Mouse (Mus musculus) MEL (cell line): Measurements from ENCODE around the gene Zfp131. TPM values are rescaled to one million over a fixed set of nuclear protein-coding genes. Genes with fewer than 3 reads are reported as not detected.
"Not testable (repeated sequence)": the region's sequence is repeated elsewhere in the genome, so short reads cannot be mapped to it uniquely, and the experiment has no call there.

Source experiments
- DNase-seq: peaks from one replicate; pipeline ENCODE4 v3.0.0; 2011; ENCODE audit warnings: low read depth, low spot score
- H3K27ac ChIP-seq: 2 replicates; pipeline ENCODE4 v1.5.1; 2012; ENCODE audit warnings: low read depth, mild to moderate bottlenecking, control low read depth, low read length, moderate library complexity; ENCODE audit not compliant: control insufficient read depth
- H3K27me3 ChIP-seq, 2 experiments: fragments of 150-350 bp in 1 of 2; sonication (generic) in 1 of 2; 2 replicates each; pipeline ENCODE4 v1.6.1; 2012; ENCODE audit warnings: low read length in 2 of 2, mild to moderate bottlenecking in 2 of 2, improper control_type of control experiment in 1 of 2, moderate library complexity in 1 of 2; ENCODE audit not compliant: insufficient read depth in 2 of 2, control insufficient read depth in 1 of 2
- H3K36me3 ChIP-seq, 2 experiments: 2 replicates each; pipeline ENCODE4 v1.6.1; 2012 to 2014; ENCODE audit warnings: low read length in 2 of 2, improper control_type of control experiment in 1 of 2, inconsistent platforms in 1 of 2, mild to moderate bottlenecking in 1 of 2; ENCODE audit not compliant: insufficient read depth in 2 of 2, control insufficient read depth in 1 of 2
- H3K4me1 ChIP-seq, 2 experiments: fragments of 150-350 bp in 1 of 2; sonication (generic) in 1 of 2; 2 replicates each; pipeline ENCODE4 v1.6.1; 2012; ENCODE audit warnings: low read length in 2 of 2, improper control_type of control experiment in 1 of 2, mild to moderate bottlenecking in 1 of 2; ENCODE audit not compliant: insufficient read depth in 2 of 2, control insufficient read depth in 1 of 2
- H3K4me3 ChIP-seq, 2 experiments: fragments of 150-350 bp in 1 of 2; sonication (generic) in 1 of 2; 2 replicates each; pipeline ENCODE4 v1.5.1; 2012; ENCODE audit warnings: low read depth in 2 of 2, low read length in 2 of 2, mild to moderate bottlenecking in 2 of 2, moderate library complexity in 2 of 2, control low read depth in 1 of 2, improper control_type of control experiment in 1 of 2; ENCODE audit not compliant: control insufficient read depth in 1 of 2, insufficient read depth in 1 of 2
- H3K79me2 ChIP-seq: 2 replicates; pipeline ENCODE4 v1.6.1; 2012; ENCODE audit warnings: mild to moderate bottlenecking, low read length, moderate library complexity; ENCODE audit not compliant: control insufficient read depth, poor library complexity, insufficient read depth
- H3K9ac ChIP-seq: 2 replicates; pipeline ENCODE4 v1.6.1; 2012; ENCODE audit warnings: low read depth, mild to moderate bottlenecking, control low read depth, low read length, moderate library complexity; ENCODE audit not compliant: control insufficient read depth, poor library complexity, severe bottlenecking
- H3K9me3 ChIP-seq: fragments of 150-350 bp; sonication (generic); replicated peaks from 2 replicates; pipeline ENCODE4 v1.6.1; 2012; ENCODE audit warnings: mild to moderate bottlenecking, low read length, improper control_type of control experiment, moderate library complexity; ENCODE audit not compliant: insufficient read depth
- CTCF ChIP-seq, 3 experiments: IDR thresholded peaks in 2 of 3; conservative IDR thresholded peaks in 1 of 3; 2 replicates each; pipeline ENCODE4 v1.5.1; 2011 to 2012; ENCODE audit warnings: low read length in 3 of 3, low read depth in 2 of 3, mild to moderate bottlenecking in 2 of 3, improper control_type of control experiment in 1 of 3, inconsistent platforms in 1 of 3, mixed read lengths in 1 of 3, moderate library complexity in 1 of 3; ENCODE audit not compliant: control insufficient read depth in 1 of 3, insufficient read depth in 1 of 3, poor library complexity in 1 of 3, severe bottlenecking in 1 of 3
- GABPA ChIP-seq: IDR thresholded peaks from 2 replicates; pipeline ENCODE4 v1.6.1; 2012; ENCODE audit warnings: low read depth, mild to moderate bottlenecking, inconsistent platforms, low read length, improper control_type of control experiment, moderate library complexity
- MAX ChIP-seq: IDR thresholded peaks from 2 replicates; pipeline ENCODE4 v1.6.1; 2011; ENCODE audit warnings: low read length, improper control_type of control experiment
- MXI1 ChIP-seq: IDR thresholded peaks from 2 replicates; pipeline ENCODE4 v1.6.1; 2011; ENCODE audit warnings: mild to moderate bottlenecking, low read depth, low read length, improper control_type of control experiment
- ZMIZ1 ChIP-seq: IDR thresholded peaks from 2 replicates; pipeline ENCODE4 v1.6.1; 2012; ENCODE audit warnings: low read depth, mild to moderate bottlenecking, inconsistent platforms, low read length, improper control_type of control experiment, moderate library complexity
- polyA plus RNA-seq, 2 experiments: library from polyadenylated mRNA; stranded (reverse) in 1 of 2; unstranded in 1 of 2; fragments of >175 nt in 1 of 2; fragments of >200 nt in 1 of 2; gene quantifications; 2 replicates each; pipeline versions ENCODE4 v1.2.1 to v1.2.4; 2012; ENCODE audit warnings: low replicate concordance in 2 of 2, low read depth in 1 of 2; ENCODE audit not compliant: insufficient read length in 2 of 2, insufficient read depth in 1 of 2, missing spikeins in 1 of 2
- total RNA-seq: library from RNA; depleted of rRNA; stranded (reverse); fragments of 300-350 nt; gene quantifications from 2 replicates; pipeline ENCODE4 v1.2.3, GENCODE M21; 2012

The Zfp131 gene
- total and polyA plus RNA-seq, 3 experiments, result 40.3 to 250 (median 152) TPM

GRCm38 (mm10) chr13:119790761-119791579, at the start of gene Zfp131 (continued):
- TF ChIP-seq MAX (no peak), GABPA (no peak), MXI1 (no peak; the same call in 1 of the 2 replicates), ZMIZ1 (peak; percentile 78; the same call in 1 of the 2 replicates)

DNA sequence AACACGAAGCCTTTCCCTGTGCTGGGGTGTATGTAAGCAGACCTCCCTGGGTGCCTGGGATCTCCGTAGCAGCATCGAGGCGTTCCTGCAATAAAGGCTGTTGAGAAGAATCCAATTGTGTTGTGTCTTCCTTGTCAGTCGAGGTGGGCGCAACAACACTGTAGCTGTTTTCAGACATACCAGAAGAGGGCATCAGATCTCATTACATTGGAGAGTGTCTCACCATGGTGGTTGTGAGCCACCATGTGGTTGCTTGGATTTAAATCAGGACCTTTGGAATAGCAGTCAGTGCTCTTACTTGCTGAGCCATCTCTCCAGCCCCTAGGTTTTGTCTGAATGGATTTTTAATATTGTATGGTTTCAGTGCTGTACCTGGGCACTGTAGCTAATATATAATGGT, 49.3 kb upstream of the Zfp131 start:
- not testable (repeated sequence) for H3K27ac ChIP-seq, H3K36me3 ChIP-seq, DNase-seq, H3K4me1 ChIP-seq, H3K4me3 ChIP-seq, H3K9me3 ChIP-seq, H3K27me3 ChIP-seq, H3K9ac ChIP-seq, H3K79me2 ChIP-seq
- peak in 1 of 3 experiments; percentile 29; a peak in 2 of 6 replicates for TF ChIP-seq CTCF (IDR thresholded peaks at IDR 0.05 in 2 of 3, conservative IDR thresholded peaks at IDR 0.05 in 1 of 3; ENCODE audit: control insufficient read depth in 1 of 3, insufficient read depth in 1 of 3, low read depth in 2 of 3, low read length in 3 of 3, poor library complexity in 1 of 3, severe bottlenecking in 1 of 3)

DNA sequence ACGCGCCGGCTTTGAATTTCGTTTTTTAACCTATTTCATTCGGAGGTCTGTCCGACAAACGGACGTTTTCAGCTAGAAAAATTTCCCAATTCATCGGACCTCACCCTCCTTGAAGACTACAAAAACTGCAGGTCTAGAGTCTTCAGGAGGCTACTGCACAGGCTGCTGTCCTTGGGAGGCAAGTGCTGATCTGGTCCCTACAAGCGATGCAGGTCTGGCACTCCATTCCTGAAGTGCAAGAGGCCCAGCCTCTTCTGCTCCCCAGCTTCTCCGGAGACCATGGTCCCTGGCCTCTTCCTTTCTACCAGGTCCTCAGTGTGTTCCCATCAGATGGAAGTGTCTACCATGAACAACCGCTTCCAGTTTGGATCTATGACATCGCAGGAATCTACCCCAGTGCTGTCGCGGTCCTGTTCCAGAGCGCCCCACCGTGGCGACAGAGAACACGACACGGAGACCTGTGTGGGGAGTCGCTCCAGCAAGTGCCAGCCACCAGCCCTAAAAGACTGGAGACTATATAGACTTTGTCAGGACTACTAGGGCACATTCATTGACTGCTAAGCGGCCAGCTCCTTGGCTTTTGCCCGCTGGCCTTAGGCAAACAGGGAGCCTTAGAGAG, 47.1 kb upstream of the Zfp131 start:
- H3K27me3 ChIP-seq, H3K36me3 ChIP-seq, H3K9ac ChIP-seq, H3K4me1 ChIP-seq, DNase-seq, H3K9me3 ChIP-seq, H3K4me3 ChIP-seq, H3K27ac ChIP-seq, H3K79me2 ChIP-seq: not testable (repeated sequence)

DNA sequence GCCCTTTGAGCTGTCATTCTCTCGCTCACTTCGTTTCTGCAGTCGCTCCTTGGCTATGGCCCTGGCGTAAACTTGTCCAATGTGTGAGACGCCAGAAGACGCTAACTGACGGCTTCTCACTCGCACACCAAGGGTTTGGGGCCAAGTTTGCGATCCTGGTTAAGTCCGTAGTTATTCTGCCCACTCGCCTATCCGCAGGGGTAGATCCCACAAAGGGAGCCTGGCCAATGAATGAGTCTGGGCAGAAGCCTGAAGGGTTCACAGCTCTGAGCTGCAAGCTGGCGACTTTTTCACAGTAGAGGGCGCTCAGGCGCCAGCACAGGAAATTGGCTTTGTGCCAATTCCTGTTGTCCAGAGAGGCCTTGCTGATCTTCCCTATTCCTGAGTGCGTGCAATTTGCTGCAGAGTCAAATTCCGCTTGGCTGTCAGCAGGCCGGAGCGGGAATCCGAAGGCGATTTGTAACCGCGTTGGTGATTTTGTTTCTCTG, 45.7 kb upstream of the Zfp131 start:
- H3K27ac ChIP-seq, H3K4me3 ChIP-seq, H3K36me3 ChIP-seq, DNase-seq, H3K4me1 ChIP-seq, H3K79me2 ChIP-seq, H3K9me3 ChIP-seq, H3K9ac ChIP-seq, H3K27me3 ChIP-seq: not testable (repeated sequence)

DNA sequence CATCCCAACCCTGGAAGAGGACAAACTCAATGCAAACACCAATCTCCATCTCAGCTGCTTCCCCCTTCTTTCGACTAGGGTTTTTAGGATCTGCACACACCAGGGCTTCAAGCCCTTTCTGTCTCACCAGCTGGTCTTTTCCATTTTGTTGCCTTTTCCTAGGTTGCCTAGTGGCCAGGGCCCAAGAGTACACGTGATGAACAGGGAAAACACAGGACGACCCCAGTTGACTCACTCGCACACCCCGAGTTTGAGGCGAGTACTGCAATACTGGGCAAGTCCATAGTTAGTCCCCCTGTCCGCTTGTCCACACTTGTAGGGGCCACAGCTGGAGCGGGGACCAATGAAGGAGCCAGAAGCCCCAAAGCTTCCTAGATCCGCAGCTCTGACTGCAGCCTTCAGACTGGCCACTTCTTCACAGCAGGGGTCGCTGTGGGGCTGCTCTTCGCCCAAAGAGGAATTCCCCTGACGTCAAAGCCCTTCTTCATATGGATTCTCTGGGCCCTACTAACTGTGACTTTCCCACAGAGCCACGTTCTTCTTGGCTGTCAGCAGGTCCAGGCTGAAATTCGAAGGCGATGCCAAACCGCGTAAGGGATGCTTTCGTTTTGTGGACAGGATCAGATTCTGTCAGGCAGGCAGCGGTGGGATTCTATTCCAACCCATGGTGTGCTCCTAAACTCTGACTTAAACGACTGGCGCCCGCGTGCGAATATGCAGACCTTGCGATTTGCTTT, 44.8 kb upstream of the Zfp131 start, which contains the start of gene D13Ertd608e:
Gene D13Ertd608e (plus strand): TSS at position 687 of the 737 bp plus-strand sequence.
- H3K27ac ChIP-seq, H3K4me3 ChIP-seq, H3K9me3 ChIP-seq, DNase-seq, H3K9ac ChIP-seq, H3K36me3 ChIP-seq, H3K79me2 ChIP-seq, H3K27me3 ChIP-seq, H3K4me1 ChIP-seq: not testable (repeated sequence)

- H3K79me2 ChIP-seq, H3K27me3 ChIP-seq, H3K9me3 ChIP-seq: not testable (repeated sequence)
These were observed 39.4 kb upstream of the Zfp131 start, which contains the start of gene AF067063 for GRCm38 (mm10) chr13:119830116-119830515. Gene AF067063, minus strand, starts transcription at chr13:119830216.

More at GRCm38 (mm10) chr13:119830116-119830515, 39.4 kb upstream of the Zfp131 start, which contains the start of gene AF067063:
- H3K9ac ChIP-seq, DNase-seq, H3K27ac ChIP-seq, H3K4me1 ChIP-seq, H3K36me3 ChIP-seq, H3K4me3 ChIP-seq: not testable (repeated sequence)
